Mouse (Mus musculus) intestine, embryonic 14.5 days (tissue): Measurements from ENCODE around the gene Gm49373. TPM values are rescaled to one million over a fixed set of nuclear protein-coding genes. Genes with fewer than 3 reads are reported as not detected.
A peak's percentile ranks its signal among the peaks of the same experiment; 100 is the strongest.

Experiments
- ATAC-seq: fragments of 200-750 bp; cut with Nextera tagmentation; replicated peaks from 2 replicates; pipeline ENCODE4 v1.8.0; 2017; ENCODE audit warnings: low read depth, moderate number of reproducible peaks, moderate TSS enrichment, moderate library complexity; ENCODE audit not compliant: low FRiP score, low TSS enrichment
- DNase-seq: peaks from one replicate; pipeline ENCODE4 v3.0.0-alpha.2; 2018; ENCODE audit warnings: low spot score
- H3K27ac ChIP-seq: fragments of 300-500 bp; sonication (generic); 2 replicates; pipeline ENCODE4 v1.5.1; 2014; ENCODE audit warnings: low read depth, mild to moderate bottlenecking, control low read depth
- H3K27me3 ChIP-seq: fragments of 300-500 bp; sonication (generic); replicated peaks from 2 replicates; pipeline ENCODE4 v1.6.1; 2014; ENCODE audit warnings: low read length, control low read depth; ENCODE audit not compliant: control insufficient read depth, insufficient read depth
- H3K36me3 ChIP-seq: fragments of 300-500 bp; sonication (generic); 2 replicates; pipeline ENCODE4 v1.6.1; 2014; ENCODE audit warnings: low read length, control low read depth; ENCODE audit not compliant: control insufficient read depth, insufficient read depth
- H3K4me1 ChIP-seq: fragments of 300-500 bp; sonication (generic); replicated peaks from 2 replicates; pipeline ENCODE4 v1.6.1; 2014; ENCODE audit warnings: low read length, control low read depth, mixed read lengths; ENCODE audit not compliant: control insufficient read depth, insufficient read depth
- H3K4me2 ChIP-seq: fragments of 300-500 bp; sonication (generic); 2 replicates; pipeline ENCODE4 v1.6.1; 2014; ENCODE audit warnings: low read length
- H3K4me3 ChIP-seq: fragments of 300-500 bp; sonication (generic); 2 replicates; pipeline ENCODE4 v1.5.1; 2014; ENCODE audit warnings: low read depth, low read length, control low read depth, mixed read lengths
- H3K9ac ChIP-seq: fragments of 300-500 bp; sonication (generic); 2 replicates; pipeline ENCODE4 v1.6.1; 2014; ENCODE audit warnings: mild to moderate bottlenecking, low read length
- H3K9me3 ChIP-seq: fragments of 300-500 bp; sonication (generic); 2 replicates; pipeline ENCODE4 v1.6.1; 2016; ENCODE audit warnings: low read length, control low read depth; ENCODE audit not compliant: control insufficient read depth
- WGBS: fragments of 180-500 bp; shearing (Covaris S2); extraction: QIAGEN DNeasy Blood & Tissue Kit; methylation state at CpG from one replicate; pipeline ENCODE4 v1.1.7; 2014; 5-methylcytosine and 5-hydroxymethylcytosine counted together
- microRNA counts: library from miRNA; unstranded; fragments of <30 nt; microRNA quantifications from one replicate; lab custom pipeline; 2016
- microRNA-seq: library from miRNA; unstranded; fragments of <30 nt; microRNA quantifications from one replicate; pipeline ENCODE4, GENCODE M21; 2016
- polyA plus RNA-seq: library from polyadenylated mRNA; unstranded; fragments of >200 nt; fragmentation: Nextera tagmentation; extraction: Ambion mirVana; gene quantifications from 2 replicates; pipeline ENCODE4 v1.2.1, GENCODE M21; 2014

Gene Gm49373
- polyA plus RNA-seq, 1 experiment from 2014 or later, result 0.74 TPM

GRCm38 (mm10) chr9:21016331-21017176 is 56.3 kb downstream of the Gm49373 start:
- no peak overlapping the region for H3K27ac ChIP-seq

GRCm38 (mm10) chr9:21015571-21016130 is 57.2 kb downstream of the Gm49373 start, which contains the start of gene Icam1:
TSS of gene Icam1 (plus strand) at chr9:21015985.
- 0% methylated on average over 30 of the region's 30 CpGs for WGBS
- peaks cover 11% of the 10 kb centered on the region; the same call in 1 of the 2 replicates for H3K4me1 ChIP-seq
- peak within 1 kb of the TSS; percentile 38 for H3K4me3 ChIP-seq
- H3K27me3 ChIP-seq, result peaks cover 41% of the 10 kb centered on the region
- no peaks in the 10 kb centered on the region for H3K9me3 ChIP-seq
- DNase-seq (peak; percentile 78), ATAC-seq (peak; percentile 76)
- no peaks in the 10 kb centered on the region for H3K36me3 ChIP-seq
- peak within 1 kb of the TSS; percentile 16; the same call in 1 of the 2 replicates for H3K27ac ChIP-seq
- H3K4me2 ChIP-seq, result peak within 1 kb of the TSS; percentile 64
- H3K9ac ChIP-seq, result peak within 1 kb of the TSS; percentile 18; the same call in 1 of the 2 replicates

More at GRCm38 (mm10) chr9:21016331-21017176, 56.3 kb downstream of the Gm49373 start:
- Histone ChIP-seq H3K9ac (no peak overlapping the region), H3K4me3 (peak overlapping the region; percentile 38), H3K36me3 (no peaks in the 10 kb centered on the region), H3K27me3 (peaks cover 41% of the 10 kb centered on the region), H3K4me2 (peak overlapping the region; percentile 64), H3K9me3 (no peaks in the 10 kb centered on the region), H3K4me1 (peaks cover 11% of the 10 kb centered on the region; the same call in 1 of the 2 replicates)
- WGBS, result 5% methylated on average over 17 of the region's 17 CpGs
- DNase-seq, result no peak
- ATAC-seq, result no peak

- 3% methylated on average over 27 of the region's 29 CpGs for WGBS
- H3K27me3 ChIP-seq, result peaks cover 41% of the 10 kb centered on the region
- H3K9ac ChIP-seq, result peak overlapping the region; percentile 18; the same call in 1 of the 2 replicates
- no peaks in the 10 kb centered on the region for H3K36me3 ChIP-seq
- DNase-seq, result peak; percentile 72
- H3K27ac ChIP-seq, result no peak overlapping the region
- peak overlapping the region; percentile 38 for H3K4me3 ChIP-seq
- ATAC-seq, result peak; percentile 64; the same call in 1 of the 2 replicates
- peak overlapping the region; percentile 64 for H3K4me2 ChIP-seq
- no peaks in the 10 kb centered on the region for H3K9me3 ChIP-seq
- peaks cover 11% of the 10 kb centered on the region; the same call in 1 of the 2 replicates for H3K4me1 ChIP-seq
These were observed 58.0 kb downstream of the Gm49373 start for GRCm38 (mm10) chr9:21014691-21015570.

MicroRNA genes within 50 kb of the gene (microRNA counts, 519-probe panel; counts per million panel counts)
- microRNA mmu-miR-1900 (lab: Ali Mortazavi, UCI), result 3,548 counts per million, percentile 47 among the panel's probes with 10 or more counts

Small RNAs within 50 kb of the gene (microRNA-seq; reads per million reads assigned to microRNA genes)
- not detected for gene Mir1900
- gene Mir7082, result 0.34 reads per million

Other genes with a start within 250 kb of the Gm49373 start
- gene A230050P20Rik, start 204.5 kb downstream of the Gm49373 start, polyA plus RNA-seq, result 11.1 and 14.1 TPM in 2 replicates
- 8.1 and 10.0 TPM in 2 replicates for gene Angptl6, start 193.4 kb downstream of the Gm49373 start, polyA plus RNA-seq
- gene Ppan, start 184.9 kb downstream of the Gm49373 start, polyA plus RNA-seq, result 101 and 106 TPM in 2 replicates
- gene Eif3g, start 174.5 kb downstream of the Gm49373 start, polyA plus RNA-seq, result 314 and 315 TPM in 2 replicates
- 65.4 and 69.9 TPM in 2 replicates for gene Dnmt1, start 113.2 kb downstream of the Gm49373 start, polyA plus RNA-seq
- 31.9 and 35.5 TPM in 2 replicates for gene S1pr2, start 96.3 kb downstream of the Gm49373 start, polyA plus RNA-seq
- 151 and 155 TPM in 2 replicates for gene Mrpl4, start 70.4 kb downstream of the Gm49373 start, polyA plus RNA-seq
- 11.4 and 11.8 TPM in 2 replicates for gene Icam1, start 57.1 kb downstream of the Gm49373 start, polyA plus RNA-seq
- gene Icam4, start 43.7 kb downstream of the Gm49373 start, polyA plus RNA-seq, result 0.96 TPM in 1 of 2 replicates, not detected in the other
- 0.12 TPM in 2 replicates for gene Icam5, start 41.0 kb downstream of the Gm49373 start, polyA plus RNA-seq
- 1.3 TPM in 1 of 2 replicates, not detected in the other for gene Zglp1, start 6.0 kb downstream of the Gm49373 start, polyA plus RNA-seq
- gene Fdx1l, start 518 bp upstream of the Gm49373 start, polyA plus RNA-seq, result 71.4 and 74.4 TPM in 2 replicates
- gene Gm38431, start 18.9 kb upstream of the Gm49373 start, polyA plus RNA-seq, result 2.2 and 3.7 TPM in 2 replicates
- gene Raver1, start 18.9 kb upstream of the Gm49373 start, polyA plus RNA-seq, result 84.1 and 87.5 TPM in 2 replicates
- gene Tyk2, start 58.1 kb upstream of the Gm49373 start, polyA plus RNA-seq, result 11.7 and 12.1 TPM in 2 replicates
- 307 and 327 TPM in 2 replicates for gene Cdc37, start 76.9 kb upstream of the Gm49373 start, polyA plus RNA-seq
- gene Pde4a, start 92.6 kb upstream of the Gm49373 start, polyA plus RNA-seq, result 6.7 and 7.0 TPM in 2 replicates
- gene Keap1, start 166.3 kb upstream of the Gm49373 start, polyA plus RNA-seq, result 41.0 and 43.0 TPM in 2 replicates
- gene S1pr5, start 175.3 kb upstream of the Gm49373 start, polyA plus RNA-seq, result 0.07 and 0.13 TPM in 2 replicates
- gene Atg4d, start 192.2 kb upstream of the Gm49373 start, polyA plus RNA-seq, result 42.6 and 45.4 TPM in 2 replicates
- 12.8 TPM in 2 replicates for gene Kri1, start 214.9 kb upstream of the Gm49373 start, polyA plus RNA-seq
- 43.7 and 44.8 TPM in 2 replicates for gene Cdkn2d, start 218.3 kb upstream of the Gm49373 start, polyA plus RNA-seq
- gene Ap1m2, start 239.2 kb upstream of the Gm49373 start, polyA plus RNA-seq, result 69.6 and 75.8 TPM in 2 replicates
- gene Slc44a2, start 247.6 kb upstream of the Gm49373 start, polyA plus RNA-seq, result 70.1 and 74.6 TPM in 2 replicates